Mouse (Mus musculus): ENCODE measurements at regions not wholly inside any gene's neighbourhood (a gene's known extent, or its start where the extent isn't known, plus 50 kb on each side); places are given as distances from the start of the nearest gene placed in this dataset.
"Not testable (repeated sequence)": the region's sequence is repeated elsewhere in the genome, so short reads cannot be mapped to it uniquely, and the experiment has no call there.

DNA sequence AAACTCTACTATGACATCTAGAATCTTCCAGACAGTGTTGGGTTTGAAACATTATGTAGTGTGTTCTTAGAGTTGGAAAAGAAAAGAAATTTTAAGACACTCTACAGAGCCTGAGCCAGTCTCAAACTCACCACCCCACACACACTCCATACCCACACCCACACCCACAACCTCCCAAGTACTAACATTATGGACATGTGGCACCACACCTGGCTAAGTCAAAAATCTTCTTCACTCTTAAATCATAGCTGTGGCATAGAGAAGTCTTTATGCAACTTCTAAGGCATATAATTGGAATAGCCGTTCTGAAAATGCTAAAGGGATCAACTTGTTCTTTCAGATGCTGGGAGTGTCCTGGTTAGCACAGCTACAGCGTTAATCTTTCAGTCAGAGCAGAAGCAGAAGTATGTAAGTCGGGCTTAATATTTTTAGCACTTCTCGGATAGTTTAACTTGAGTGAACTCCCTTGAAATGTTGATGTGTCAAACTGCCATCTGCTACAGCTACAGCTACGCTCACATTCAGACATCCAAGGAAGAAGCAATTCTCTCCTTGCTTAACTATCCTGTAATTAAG lies 68.6 kb upstream of the Creb1 start:
- no peak for DNase-seq
- intact Hi-C loops (cut with DNase I): no loop called here

DNA sequence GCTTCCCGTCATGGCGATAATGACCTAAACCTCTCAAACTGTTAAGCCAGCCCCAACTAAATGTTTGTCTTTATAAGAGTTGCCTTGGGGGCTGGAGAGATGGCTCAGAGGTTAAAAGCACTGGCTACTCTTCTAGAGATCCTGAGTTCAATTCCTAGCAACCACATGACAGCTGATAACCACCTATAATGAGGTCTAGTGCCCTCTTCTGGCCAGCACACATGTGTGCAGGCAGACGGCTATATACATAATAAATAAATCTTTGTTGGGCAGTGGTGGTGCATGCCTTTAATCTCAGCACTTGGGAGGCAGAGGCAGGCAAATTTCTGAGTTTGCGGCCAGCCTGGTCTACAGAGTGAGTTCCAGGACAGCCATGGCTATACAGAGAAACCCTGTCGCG lies 70.8 kb upstream of the Creb1 start:
- intact Hi-C loops (cut with DNase I): not testable (repeated sequence)

DNA sequence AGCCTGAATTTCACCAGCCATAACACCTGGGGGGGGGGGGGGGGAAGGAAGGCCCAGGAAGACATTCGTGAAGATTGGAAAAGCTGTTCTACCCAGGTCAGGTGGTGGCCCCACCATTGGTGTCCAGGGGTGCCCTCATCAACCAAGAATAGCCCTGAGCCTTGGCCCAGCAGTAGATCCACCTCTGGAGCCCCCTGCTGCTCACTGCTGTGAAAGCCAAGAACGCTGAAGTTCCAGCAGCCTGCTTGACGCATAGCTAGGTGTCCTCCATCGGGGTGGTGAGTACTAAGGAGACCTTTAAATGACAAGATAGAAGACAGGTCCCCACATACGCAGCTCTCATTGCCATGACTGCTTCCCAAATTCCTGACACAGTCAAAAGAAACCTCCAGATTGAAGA lies 74.6 kb upstream of the Creb1 start:
- intact Hi-C loops (cut with DNase I): no loop called here

More for the DNA sequence above, 70.8 kb upstream of the Creb1 start:
- not testable (repeated sequence) for DNase-seq

DNA sequence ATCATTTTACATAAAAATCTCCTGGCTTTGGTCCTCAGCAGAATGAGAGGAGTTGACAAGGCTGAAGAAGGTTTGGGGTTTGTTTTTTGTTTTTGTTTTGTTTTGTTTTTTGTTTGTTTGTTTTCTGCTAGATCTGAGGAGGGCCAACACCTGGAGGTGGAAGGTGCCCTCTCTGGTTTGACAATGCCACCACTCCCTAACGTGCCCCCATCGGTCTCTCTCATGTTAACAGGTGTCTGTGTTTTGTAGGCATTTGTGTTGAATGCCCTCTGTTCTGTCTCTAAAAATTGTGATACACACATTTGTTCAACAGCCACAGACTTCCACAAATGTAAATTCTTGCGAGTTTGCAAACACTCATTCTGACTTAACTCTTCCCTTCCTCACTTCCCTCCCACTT lies 83.3 kb upstream of the Creb1 start:
- no peak for DNase-seq
- intact Hi-C loops (cut with DNase I): loop anchor here (2.0 to 5.0 kb wide), 3 partner anchors 327 to 790 kb away; partner anchors contain the start of gene Klf7

More for the DNA sequence above, 74.6 kb upstream of the Creb1 start:
- no peak for DNase-seq

DNA sequence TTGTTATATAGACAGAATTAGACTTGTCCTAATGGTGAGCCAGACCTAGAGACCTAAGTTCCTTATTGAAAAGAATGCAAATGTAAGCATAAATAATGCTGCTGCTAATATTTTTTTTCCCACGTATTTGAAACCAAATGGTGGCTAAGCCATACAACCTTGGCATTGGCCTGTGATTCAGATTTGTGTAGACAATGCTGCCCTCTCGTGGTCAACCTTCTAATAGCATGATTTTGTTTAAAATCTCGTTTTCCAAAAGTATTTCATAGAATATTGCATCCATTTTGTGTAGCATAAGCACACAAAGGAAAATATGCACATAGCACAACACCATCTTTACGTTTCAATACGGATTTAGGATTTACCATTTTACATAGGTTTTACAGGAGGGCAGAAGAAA lies 84.4 kb upstream of the Creb1 start:
- DNase-seq: peak in 1 of 2 experiments; percentile 25
- intact Hi-C loops (cut with DNase I): loop anchor here (2.0 to 5.0 kb wide), 3 partner anchors 326 to 789 kb away; partner anchors contain the start of gene Klf7

DNA sequence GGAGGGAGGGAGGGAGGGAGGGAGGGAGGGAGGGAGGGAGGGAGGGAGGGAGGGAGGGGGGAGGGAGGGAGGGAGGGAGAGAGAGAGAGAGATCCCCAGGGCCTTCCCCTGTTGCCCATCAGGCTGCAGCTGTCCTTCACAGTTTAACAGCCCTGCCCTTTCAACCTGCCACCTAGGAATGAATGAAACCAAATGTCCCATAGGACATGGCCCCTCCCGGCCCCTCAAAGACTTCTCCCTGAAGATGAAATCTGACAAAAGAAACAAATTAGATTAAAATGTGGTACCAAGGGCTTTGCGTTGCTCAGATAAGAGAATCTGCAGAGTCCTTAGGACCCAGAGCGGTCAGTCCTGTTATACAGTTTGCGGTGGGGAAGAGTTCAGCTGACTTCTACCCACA lies 86.0 kb upstream of the Creb1 start:
- no peak for DNase-seq
- intact Hi-C loops (cut with DNase I): loop anchor here (2.0 to 5.0 kb wide), 4 partner anchors 324 to 778 kb away; partner anchors contain the start of gene Klf7

DNA sequence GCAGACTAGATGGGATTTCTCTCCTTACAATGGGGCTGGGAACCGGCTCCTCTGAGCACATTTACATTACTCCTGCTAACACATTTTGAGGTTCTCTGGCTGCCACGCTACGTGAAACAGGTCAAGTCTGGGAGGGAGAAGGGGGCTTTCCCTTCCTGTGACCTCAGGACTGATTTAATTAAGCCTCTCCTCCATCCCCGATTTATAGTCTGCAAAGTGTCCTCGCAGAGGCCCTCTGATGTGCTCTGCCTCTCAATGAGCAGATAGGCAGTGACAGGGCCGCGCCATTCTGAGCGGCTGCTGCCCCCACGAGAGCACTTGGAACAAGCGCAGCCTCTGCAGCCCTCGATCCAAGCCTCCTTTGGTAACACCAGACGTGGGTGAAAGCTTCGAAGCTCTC lies 86.5 kb upstream of the Creb1 start:
- intact Hi-C loops (cut with DNase I): loop anchor here (2.0 to 5.0 kb wide), 4 partner anchors 324 to 777 kb away; partner anchors contain the start of gene Klf7
- DNase-seq: peak; percentile 54 to 71

DNA sequence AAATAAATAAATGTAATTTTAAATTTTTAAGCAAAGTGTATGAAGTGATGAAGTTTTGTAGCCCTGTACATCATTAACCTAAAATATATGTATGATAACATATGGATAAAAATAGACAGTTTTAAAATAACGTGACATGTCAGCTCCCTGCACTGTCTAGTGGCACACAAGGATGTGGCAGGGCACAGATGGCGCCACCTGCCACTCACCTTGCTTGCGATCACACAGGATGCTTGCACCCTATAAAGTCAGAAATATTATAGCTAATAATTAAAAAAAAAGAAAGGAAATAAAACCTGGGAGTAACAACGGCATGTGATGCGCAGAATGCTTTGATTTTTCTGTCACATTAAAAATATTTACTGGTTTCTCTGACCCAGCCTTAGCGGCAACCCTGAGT lies 89.0 kb upstream of the Creb1 start:
- no peak for DNase-seq
- intact Hi-C loops (cut with DNase I): no loop called here

DNA sequence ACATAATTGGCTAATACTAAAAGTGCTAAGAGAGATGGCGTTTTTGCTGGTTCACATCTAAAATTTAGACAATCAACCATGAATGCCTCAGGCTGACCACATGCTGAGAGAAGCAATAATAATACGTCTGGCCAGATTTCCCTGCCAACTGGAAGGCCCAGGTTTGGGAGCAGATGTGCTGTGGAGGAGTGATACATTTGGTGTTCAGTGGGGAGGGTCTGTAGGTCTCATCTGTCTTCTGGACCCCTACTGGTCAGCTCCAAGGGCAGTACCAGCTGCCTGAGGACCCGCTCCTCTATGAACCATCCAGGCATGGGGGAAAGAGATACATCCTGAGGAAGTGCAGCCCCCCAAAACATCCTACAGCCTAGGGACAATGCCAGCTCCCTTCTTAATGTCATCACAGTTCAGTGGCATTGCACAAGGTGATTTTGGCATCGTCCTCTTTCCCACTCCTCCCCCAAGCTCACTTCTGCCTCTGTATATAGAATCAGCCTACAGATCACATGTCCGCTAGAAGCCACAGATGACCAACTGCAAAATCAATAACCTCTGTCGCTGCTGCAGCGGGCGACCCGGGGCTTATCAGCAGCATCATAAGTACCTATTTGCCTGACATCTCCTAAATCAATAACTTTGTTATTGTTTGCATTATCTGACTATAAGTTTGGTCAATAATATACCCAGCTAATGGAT lies 90.1 kb upstream of the Creb1 start:
- intact Hi-C loops (cut with DNase I): no loop called here
- no peak for DNase-seq

DNA sequence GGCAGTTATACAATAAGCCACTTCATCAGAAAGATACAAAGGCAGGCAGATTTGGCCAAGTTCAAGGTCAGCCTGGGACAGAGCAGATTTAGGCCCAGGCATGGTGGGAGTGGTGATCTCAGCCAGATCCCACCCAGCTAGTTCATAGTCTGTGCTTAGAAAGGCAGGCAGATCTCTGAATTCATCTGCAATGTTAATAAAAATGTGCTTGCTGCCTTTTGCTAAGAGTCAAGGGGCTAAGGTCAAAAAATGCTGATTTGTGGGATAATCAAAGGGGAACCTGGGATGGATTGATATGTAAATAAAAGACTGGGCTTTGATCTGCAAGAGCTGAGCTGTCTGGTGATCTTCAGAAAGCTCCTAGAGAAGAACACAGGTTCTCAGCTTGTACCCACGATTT lies 109.2 kb upstream of the Creb1 start:
- intact Hi-C loops (cut with DNase I): no loop called here
- no peak for DNase-seq

DNA sequence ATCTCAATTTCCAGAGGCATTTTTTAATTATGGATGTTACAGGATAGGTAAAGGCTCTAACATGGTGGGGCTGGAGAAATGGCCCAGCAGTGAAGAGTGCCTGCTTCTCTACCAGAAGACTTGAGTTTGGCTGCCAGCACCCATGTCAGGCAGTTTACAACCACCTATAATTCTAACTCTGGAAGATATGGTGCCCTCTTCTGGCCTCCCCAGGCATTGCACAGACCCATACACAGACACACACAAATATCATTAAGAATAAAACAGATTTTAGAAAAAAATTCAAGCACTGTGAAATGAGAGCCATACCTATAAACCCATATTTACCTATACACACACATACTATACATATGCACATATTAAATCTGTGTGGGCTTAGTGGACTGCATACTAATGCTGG lies 113.9 kb upstream of the Creb1 start:
- DNase-seq: no peak
- intact Hi-C loops (cut with DNase I): no loop called here

DNA sequence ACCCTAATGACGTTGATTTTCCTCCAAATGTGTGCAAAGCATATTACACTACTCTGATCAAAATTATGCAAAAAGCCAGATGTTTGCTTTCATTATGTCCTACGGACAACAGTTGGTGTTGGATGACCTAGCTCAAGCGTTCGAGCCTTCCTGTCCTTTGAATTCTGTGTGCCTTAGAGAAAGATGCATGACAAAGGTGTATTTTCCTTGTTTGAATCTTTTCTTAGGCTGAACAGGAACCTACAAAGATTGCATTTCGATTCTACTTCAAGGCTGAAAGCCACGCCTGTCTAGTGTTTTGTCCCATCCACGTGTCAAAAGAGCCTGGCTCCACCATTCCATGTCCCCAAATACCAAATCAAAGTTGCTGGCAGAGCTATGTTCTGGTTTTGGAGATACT lies 116.5 kb upstream of the Creb1 start:
- intact Hi-C loops (cut with DNase I): no loop called here
- no peak for DNase-seq

DNA sequence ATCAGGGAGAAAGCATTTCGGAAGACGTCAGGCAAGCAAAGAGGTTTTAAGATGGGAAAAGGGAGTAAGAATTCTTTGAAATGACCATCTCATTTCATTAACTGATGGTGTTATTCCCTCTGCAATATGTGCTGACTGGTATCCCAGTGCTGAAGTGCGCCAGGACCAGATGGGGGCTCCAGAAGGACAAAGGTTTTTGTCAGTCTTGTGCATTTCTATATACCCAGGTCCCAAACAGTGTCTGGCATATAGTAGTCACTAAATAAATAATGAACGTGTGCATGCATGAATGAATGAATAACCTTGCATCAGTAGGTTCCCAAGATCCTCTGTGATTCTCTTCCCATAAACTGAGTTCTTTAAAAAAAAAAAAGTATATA lies 119.3 kb upstream of the Creb1 start:
- intact Hi-C loops (cut with DNase I): no loop called here
- no peak for DNase-seq

DNA sequence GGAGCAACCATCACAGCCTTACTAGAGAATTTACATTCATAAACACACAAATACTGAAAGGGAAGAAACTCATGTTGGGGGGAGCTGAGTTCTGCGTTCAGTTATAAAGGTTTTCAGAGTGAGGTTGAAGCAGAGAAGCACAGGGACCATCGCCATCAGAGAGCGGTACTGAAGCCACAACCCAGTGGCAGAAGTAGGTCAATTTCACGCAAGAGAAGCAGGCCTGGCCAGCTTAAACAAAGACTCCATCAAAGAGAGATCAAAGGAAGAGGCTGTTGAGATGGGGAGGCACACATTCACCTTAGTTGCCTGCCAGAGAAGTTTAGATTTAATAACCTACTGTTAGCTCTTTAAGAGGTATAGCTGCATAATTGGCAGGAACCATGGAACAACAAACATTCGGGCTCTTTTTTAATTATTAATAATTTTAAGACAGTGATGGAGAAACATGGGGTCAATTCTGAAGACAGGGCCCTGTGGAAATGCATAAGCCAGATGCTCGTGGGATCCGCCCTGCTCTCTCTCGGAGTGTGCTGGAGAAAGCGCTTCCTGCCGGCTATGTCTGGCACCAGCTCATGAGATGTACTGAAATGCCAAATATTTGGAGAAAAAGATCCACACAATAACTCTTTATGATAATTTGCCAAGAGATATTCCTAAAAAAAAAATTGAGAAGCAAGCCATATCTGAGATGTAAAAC lies 119.8 kb upstream of the Creb1 start:
- no peak for DNase-seq
- intact Hi-C loops (cut with DNase I): no loop called here

DNA sequence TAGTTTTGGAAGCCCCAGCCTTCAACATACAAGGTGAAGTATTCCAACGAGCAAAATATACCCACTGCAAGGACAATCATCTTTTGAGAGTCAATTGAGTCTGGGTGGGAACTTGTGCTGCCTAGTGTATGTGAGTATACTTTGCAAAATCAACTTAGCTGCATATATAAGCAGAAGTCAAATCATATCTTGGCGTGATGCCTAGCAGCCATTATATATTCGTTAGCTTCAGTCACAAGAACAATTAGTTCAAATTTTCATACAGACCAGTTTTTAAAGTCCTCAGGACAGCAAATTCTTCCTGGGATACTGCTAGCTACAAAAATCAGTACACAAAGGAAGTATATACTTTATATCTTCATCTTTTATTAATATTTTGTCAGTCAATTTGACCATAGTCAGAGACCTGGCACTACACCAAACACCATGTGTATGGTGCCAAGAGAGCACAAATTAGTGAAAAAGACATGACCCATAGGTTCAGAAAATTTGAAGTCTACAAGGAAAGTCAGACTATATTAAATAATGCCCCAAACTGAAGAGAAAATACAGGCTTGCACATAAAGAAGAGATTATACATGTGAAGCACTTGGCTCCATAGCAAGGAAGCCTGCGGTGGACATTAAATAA lies 120.5 kb upstream of the Creb1 start:
- intact Hi-C loops (cut with DNase I): no loop called here
- DNase-seq: no peak

DNA sequence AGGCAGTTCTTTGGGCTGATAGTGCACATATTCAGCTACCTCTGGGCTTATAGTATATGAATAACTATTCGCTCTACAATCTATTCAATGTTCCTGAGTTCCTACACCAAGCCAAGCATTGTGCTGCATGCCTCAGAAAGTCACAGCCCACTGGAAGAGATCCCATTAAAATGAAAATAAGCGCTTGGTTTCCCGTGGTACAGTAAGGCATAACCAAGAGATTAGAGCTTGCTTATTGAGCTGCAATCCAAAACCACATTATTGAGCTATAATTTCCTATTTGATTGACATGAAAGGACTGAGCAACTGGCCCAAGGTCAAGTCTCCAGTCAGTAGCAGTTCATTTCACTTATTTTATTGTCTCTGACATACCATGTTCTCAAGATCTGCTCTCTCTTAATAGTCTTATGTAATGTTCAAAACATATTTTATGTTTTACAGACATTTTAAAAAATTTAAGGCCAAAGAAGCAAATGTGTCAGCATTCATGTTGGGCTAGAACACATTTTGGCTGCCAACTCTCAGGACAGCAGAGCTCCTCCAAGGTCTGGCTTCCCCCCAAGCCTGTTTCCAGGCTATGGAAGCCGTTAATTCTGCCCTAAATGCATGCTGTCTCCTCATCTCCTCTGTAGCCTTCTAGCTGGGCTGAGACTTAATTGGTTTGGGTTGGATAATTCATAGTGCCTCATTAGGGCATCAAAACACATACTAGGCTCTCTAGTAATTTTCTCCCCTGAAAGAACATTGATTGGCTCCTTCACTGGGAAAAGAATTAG lies 123.5 kb upstream of the Creb1 start:
- DNase-seq: no peak
- intact Hi-C loops (cut with DNase I): no loop called here

DNA sequence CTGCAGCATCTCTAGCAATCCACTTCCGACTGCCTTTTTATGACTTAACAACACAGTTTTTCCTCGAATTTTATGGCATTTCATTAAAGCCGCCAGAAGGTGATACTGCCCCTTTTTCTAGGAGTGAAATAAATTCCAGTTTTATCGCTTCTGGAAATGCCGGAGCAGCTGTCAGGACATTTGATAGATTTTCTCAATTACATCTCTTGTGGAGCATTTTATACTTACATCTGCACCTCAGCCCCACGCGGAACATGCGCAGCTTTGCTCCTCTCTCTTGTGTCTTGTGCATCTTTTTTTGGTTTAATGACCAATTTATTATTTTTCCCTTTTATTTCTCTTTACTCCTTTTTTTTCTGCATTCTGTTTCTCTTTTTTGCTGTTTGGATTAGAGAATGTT lies 140.9 kb upstream of the Creb1 start:
- intact Hi-C loops (cut with DNase I): no loop called here
- DNase-seq: no peak

DNA sequence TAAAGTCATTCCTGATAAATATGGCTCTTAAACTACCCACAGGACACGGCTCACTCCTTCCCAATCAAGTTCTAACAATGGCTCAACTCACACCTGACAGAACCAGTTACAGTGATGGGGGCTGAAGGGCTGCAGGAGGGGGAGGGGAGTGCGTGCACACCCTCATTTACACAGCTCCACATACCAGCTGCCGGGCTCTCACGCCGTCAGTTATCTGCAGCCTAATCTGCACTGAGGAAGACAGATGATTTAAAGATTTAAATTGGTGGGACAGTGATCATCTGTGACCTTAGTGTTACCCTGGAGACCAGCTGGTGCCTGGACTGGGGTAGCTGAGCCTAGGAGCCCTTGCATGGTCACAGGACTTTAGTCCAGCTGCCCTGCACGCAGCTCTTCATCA lies 151.2 kb upstream of the Creb1 start:
- intact Hi-C loops (cut with DNase I): no loop called here
- DNase-seq: no peak

DNA sequence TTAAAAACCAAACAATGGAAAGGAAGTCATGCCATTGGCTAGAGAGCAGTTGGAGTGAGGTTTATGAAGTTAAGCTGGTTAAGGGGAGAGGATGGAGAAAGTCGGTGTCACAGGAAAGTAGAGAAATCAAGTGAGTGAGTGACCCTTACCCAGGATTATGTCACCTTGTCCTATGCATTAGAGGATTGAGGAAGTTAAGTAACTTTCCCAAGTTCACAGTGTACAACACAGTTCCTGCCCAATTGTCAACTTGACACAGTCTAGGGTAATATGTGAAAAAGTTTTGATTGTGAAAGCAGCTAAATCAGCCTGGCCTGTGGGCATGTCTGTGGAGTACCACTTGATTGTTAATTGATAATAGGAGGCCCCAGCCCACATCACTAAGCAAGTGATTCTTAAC lies 156.0 kb upstream of the Creb1 start:
- DNase-seq; intact Hi-C loops (cut with DNase I): not testable (repeated sequence)

DNA sequence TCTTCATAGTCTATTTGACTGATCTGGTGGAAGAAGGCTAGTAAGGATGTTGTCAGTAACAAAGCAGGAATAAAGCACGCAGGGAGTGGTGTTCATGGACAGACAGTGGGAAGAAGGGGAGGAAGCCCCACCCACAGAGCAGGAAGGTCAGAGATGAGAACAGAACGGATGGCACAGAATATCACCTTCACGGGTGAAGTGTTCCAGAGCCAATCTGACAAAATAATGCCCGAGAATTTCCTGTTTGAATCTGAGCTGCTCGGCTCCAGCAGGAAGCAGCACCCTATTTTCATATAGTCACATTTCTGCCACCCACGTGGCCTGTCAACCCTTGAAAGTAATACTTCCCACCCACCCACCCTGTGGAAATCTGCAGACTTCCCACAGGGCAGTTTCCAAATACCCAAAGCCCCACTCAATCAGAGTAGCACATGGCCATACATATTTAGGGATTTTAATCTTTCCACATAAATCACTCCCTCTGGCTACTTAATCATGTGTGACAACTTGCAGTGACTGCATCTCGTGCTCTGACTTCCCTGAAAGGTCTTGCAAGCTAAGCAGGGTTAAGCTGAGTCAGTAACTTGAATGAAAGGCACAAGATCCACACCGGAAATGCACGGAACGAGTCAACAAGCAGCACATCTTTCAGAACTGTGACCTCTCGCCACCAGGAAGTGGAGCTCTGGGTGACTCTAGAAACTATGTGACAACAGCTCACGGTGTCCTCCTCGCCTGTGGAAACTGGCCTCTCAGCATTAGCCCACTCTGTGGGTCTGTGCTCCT lies 158.0 kb upstream of the Creb1 start:
- DNase-seq: no peak
- intact Hi-C loops (cut with DNase I): no loop called here
